Mouse (Mus musculus) heart, embryonic 16.5 days (tissue): ENCODE measurements around the gene Ripor2. TPM values are rescaled to one million over a fixed set of nuclear protein-coding genes. Genes with fewer than 3 reads are reported as not detected.
A peak's percentile ranks its signal among the peaks of the same experiment; 100 is the strongest.

Source experiments
- ATAC-seq: fragments of 200-750 bp; cut with Nextera tagmentation; replicated peaks from 2 replicates; pipeline ENCODE4 v1.8.0; 2017; ENCODE audit warnings: moderate number of reproducible peaks; ENCODE audit not compliant: insufficient read depth, low FRiP score; ENCODE audit errors: extremely low read depth
- H3K27ac ChIP-seq: fragments of 300-500 bp; sonication (generic); 2 replicates; pipeline ENCODE4 v1.5.1; 2014; ENCODE audit warnings: mild to moderate bottlenecking, low read length, control low read depth, moderate library complexity
- H3K27me3 ChIP-seq: fragments of 300-500 bp; sonication (generic); 2 replicates; pipeline ENCODE4 v1.6.1; 2014; ENCODE audit warnings: low read length, mixed read lengths; ENCODE audit not compliant: control insufficient read depth, insufficient read depth
- H3K36me3 ChIP-seq: fragments of 300-500 bp; sonication (generic); 2 replicates; pipeline ENCODE4 v1.6.1; 2014; ENCODE audit not compliant: control insufficient read depth, insufficient read depth
- H3K4me1 ChIP-seq: fragments of 300-500 bp; sonication (generic); 2 replicates; pipeline ENCODE4 v1.6.1; 2014; ENCODE audit warnings: low read length, mixed read lengths; ENCODE audit not compliant: control insufficient read depth, insufficient read depth
- H3K4me2 ChIP-seq: fragments of 300-500 bp; sonication (generic); 2 replicates; pipeline ENCODE4 v1.6.1; 2014; ENCODE audit warnings: low read depth, mild to moderate bottlenecking, control low read depth, low read length
- H3K4me3 ChIP-seq: fragments of 300-500 bp; sonication (generic); 2 replicates; pipeline ENCODE4 v1.5.1; 2014; ENCODE audit warnings: mild to moderate bottlenecking, control low read depth, low read length
- H3K9ac ChIP-seq: fragments of 300-500 bp; sonication (generic); 2 replicates; pipeline ENCODE4 v1.6.1; 2014; ENCODE audit warnings: low read length, control low read depth
- H3K9me3 ChIP-seq: fragments of 300-500 bp; sonication (generic); replicated peaks from 2 replicates; pipeline ENCODE4 v1.6.1; 2016; ENCODE audit warnings: low read length; ENCODE audit not compliant: control insufficient read depth
- WGBS: fragments of 180-500 bp; shearing (Covaris S2); extraction: QIAGEN DNeasy Blood & Tissue Kit; methylation state at CpG from one replicate; pipeline ENCODE4 v1.1.7; 2014; 5-methylcytosine and 5-hydroxymethylcytosine counted together
- polyA plus RNA-seq: library from polyadenylated mRNA; unstranded; fragments of >200 nt; fragmentation: Nextera tagmentation; extraction: Ambion mirVana; gene quantifications from 2 replicates; pipeline ENCODE4 v1.2.1, GENCODE M21; 2015

Ripor2 gene
- polyA plus RNA-seq, 1 experiment from 2014 or later = 17.3 TPM

GRCm38 (mm10) chr13:24608709-24609108 lies 26.7 kb downstream of the Ripor2 start:
- Histone ChIP-seq H3K4me1 (peaks cover 21% of the 10 kb centered on the region), H3K9ac (no peak overlapping the region), H3K36me3 (no peaks in the 10 kb centered on the region), H3K4me2 (no peak overlapping the region), H3K27me3 (no peaks in the 10 kb centered on the region), H3K27ac (no peak overlapping the region), H3K4me3 (no peak overlapping the region), H3K9me3 (no peaks in the 10 kb centered on the region; the same call in 1 of the 2 replicates)
- 87% methylated on average over 1 of the region's 1 CpGs for WGBS
- no peak for ATAC-seq

- Histone ChIP-seq H3K27me3 (no peaks in the 10 kb centered on the region), H3K9me3 (no peaks in the 10 kb centered on the region; the same call in 1 of the 2 replicates), H3K4me3 (no peak overlapping the region), H3K4me2 (no peak overlapping the region), H3K36me3 (no peaks in the 10 kb centered on the region), H3K4me1 (peaks cover 14% of the 10 kb centered on the region), H3K27ac (no peak overlapping the region), H3K9ac (no peak overlapping the region)
- no peak for ATAC-seq
- WGBS = 67% methylated on average over 5 of the region's 5 CpGs
Measured at GRCm38 (mm10) chr13:24610883-24611282, 28.9 kb downstream of the Ripor2 start.

- no peak overlapping the region for H3K4me3 ChIP-seq
- ATAC-seq = no peak
- H3K9ac ChIP-seq = no peak overlapping the region
- no peak overlapping the region for H3K27ac ChIP-seq
- H3K4me1 ChIP-seq = peaks cover 24% of the 10 kb centered on the region
- H3K4me2 ChIP-seq = no peak overlapping the region
- no peaks in the 10 kb centered on the region for H3K27me3 ChIP-seq
- no peaks in the 10 kb centered on the region; the same call in 1 of the 2 replicates for H3K9me3 ChIP-seq
- WGBS = 79% methylated on average over 6 of the region's 6 CpGs
- H3K36me3 ChIP-seq = no peaks in the 10 kb centered on the region
Measured at GRCm38 (mm10) chr13:24613031-24613430, 31.0 kb downstream of the Ripor2 start.

GRCm38 (mm10) chr13:24613433-24613832 lies 31.4 kb downstream of the Ripor2 start:
- WGBS = 71% methylated on average over 3 of the region's 3 CpGs
- no peak overlapping the region for H3K4me3 ChIP-seq
- no peaks in the 10 kb centered on the region; the same call in 1 of the 2 replicates for H3K9me3 ChIP-seq
- no peak for ATAC-seq
- H3K4me1 ChIP-seq = peaks cover 27% of the 10 kb centered on the region
- H3K4me2 ChIP-seq = no peak overlapping the region
- no peak overlapping the region for H3K27ac ChIP-seq
- H3K36me3 ChIP-seq = no peaks in the 10 kb centered on the region
- H3K27me3 ChIP-seq = no peaks in the 10 kb centered on the region
- H3K9ac ChIP-seq = no peak overlapping the region

- WGBS = 51% methylated on average over 10 of the region's 10 CpGs
- Histone ChIP-seq H3K36me3 (no peaks in the 10 kb centered on the region), H3K9me3 (no peaks in the 10 kb centered on the region; the same call in 1 of the 2 replicates), H3K4me3 (peak overlapping the region; percentile 7; the same call in 1 of the 2 replicates), H3K4me2 (peak overlapping the region; percentile 21; the same call in 1 of the 2 replicates), H3K27ac (peak overlapping the region; percentile 10; the same call in 1 of the 2 replicates), H3K27me3 (no peaks in the 10 kb centered on the region), H3K4me1 (peaks cover 27% of the 10 kb centered on the region), H3K9ac (peak overlapping the region; percentile 41)
- ATAC-seq = no peak
Measured at GRCm38 (mm10) chr13:24613927-24614780, 32.2 kb downstream of the Ripor2 start.

GRCm38 (mm10) chr13:24615921-24616565 lies 34.1 kb downstream of the Ripor2 start:
- H3K36me3 ChIP-seq = no peaks in the 10 kb centered on the region
- H3K4me2 ChIP-seq = no peak overlapping the region; the same call in 1 of the 2 replicates
- 60% methylated on average over 9 of the region's 9 CpGs for WGBS
- H3K9ac ChIP-seq = no peak overlapping the region
- no peak overlapping the region for H3K4me3 ChIP-seq
- peaks cover 35% of the 10 kb centered on the region for H3K4me1 ChIP-seq
- ATAC-seq = no peak
- no peaks in the 10 kb centered on the region; the same call in 1 of the 2 replicates for H3K9me3 ChIP-seq
- H3K27ac ChIP-seq = no peak overlapping the region
- no peaks in the 10 kb centered on the region for H3K27me3 ChIP-seq

- WGBS = 88% methylated on average over 8 of the region's 8 CpGs
- ATAC-seq = no peak
Measured at GRCm38 (mm10) chr13:24616645-24617044, 34.7 kb downstream of the Ripor2 start.

GRCm38 (mm10) chr13:24617076-24617798 lies 35.2 kb downstream of the Ripor2 start:
- H3K36me3 ChIP-seq = no peaks in the 10 kb centered on the region
- WGBS = 58% methylated on average over 6 of the region's 6 CpGs
- no peak for ATAC-seq
- H3K9me3 ChIP-seq = no peaks in the 10 kb centered on the region
- no peak overlapping the region for H3K4me2 ChIP-seq
- H3K4me1 ChIP-seq = peaks cover 39% of the 10 kb centered on the region
- H3K27ac ChIP-seq = peak overlapping the region; percentile 71
- H3K4me3 ChIP-seq = no peak overlapping the region
- no peaks in the 10 kb centered on the region for H3K27me3 ChIP-seq
- no peak overlapping the region; the same call in 1 of the 2 replicates for H3K9ac ChIP-seq

More at GRCm38 (mm10) chr13:24616645-24617044, 34.7 kb downstream of the Ripor2 start:
- no peaks in the 10 kb centered on the region for H3K27me3 ChIP-seq
- H3K27ac ChIP-seq = no peak overlapping the region
- no peaks in the 10 kb centered on the region for H3K9me3 ChIP-seq
- no peak overlapping the region for H3K4me3 ChIP-seq
- no peak overlapping the region for H3K9ac ChIP-seq
- H3K4me2 ChIP-seq = no peak overlapping the region
- no peaks in the 10 kb centered on the region for H3K36me3 ChIP-seq
- H3K4me1 ChIP-seq = peaks cover 39% of the 10 kb centered on the region
